Mouse (Mus musculus): ENCODE data around the gene Flt1. TPM values are rescaled to one million over a fixed set of nuclear protein-coding genes. Genes with fewer than 3 reads are reported as not detected.
A peak's percentile ranks its signal among the peaks of the same experiment; 100 is the strongest.

Gene Flt1
- polyA plus RNA-seq, 1 experiment from 2014 or later, result 6.5 TPM

DNA sequence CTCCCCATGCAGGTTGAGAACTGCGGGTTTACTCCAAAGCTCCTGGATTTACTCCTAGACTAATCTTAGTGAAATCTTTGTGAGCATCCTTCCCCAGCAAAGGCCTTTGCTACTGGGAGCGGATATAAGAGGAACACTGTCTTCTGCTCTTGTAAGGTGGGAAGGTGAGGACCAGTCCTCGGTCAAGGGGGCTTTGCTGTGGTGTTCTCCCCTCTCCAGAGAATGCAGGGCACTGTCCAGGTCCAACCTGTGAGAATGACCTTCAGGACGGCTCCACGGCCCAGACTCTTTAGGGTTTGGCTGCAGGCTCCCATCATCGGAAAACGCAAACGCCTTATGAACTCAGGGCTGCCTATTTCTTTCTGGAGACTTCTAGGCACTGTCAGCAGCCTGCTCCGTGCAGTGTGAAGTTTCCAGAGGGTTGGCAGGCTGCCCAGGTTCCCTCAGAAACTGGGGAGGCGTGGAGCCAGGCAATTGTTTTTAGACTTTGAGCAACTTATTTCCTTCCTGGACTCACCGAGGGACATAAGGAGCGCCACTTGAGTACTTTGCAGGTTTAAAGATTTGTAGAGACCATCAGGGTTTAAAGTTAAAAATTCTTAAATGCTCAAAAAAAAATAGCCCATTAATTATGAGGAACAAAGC is 80.7 kb downstream of the Flt1 start:
- Histone ChIP-seq H3K4me1 (ENCODE audit: control insufficient read depth, insufficient read depth, low read length) (peaks cover 3% of the 10 kb centered on the region; the same call in 1 of the 2 replicates), H3K36me3 (ENCODE audit: control insufficient read depth, insufficient read depth, low read length) (no peaks in the 10 kb centered on the region), H3K9ac (ENCODE audit: low read length) (no peak overlapping the region), H3K27ac (ENCODE audit: low read depth, low read length) (no peak overlapping the region), H3K27me3 (replicated peaks; ENCODE audit: control insufficient read depth, insufficient read depth, low read length) (no peaks in the 10 kb centered on the region), H3K9me3 (replicated peaks; ENCODE audit: control insufficient read depth, low read length) (no peaks in the 10 kb centered on the region), H3K4me3 (ENCODE audit: low read depth, low read length) (no peak overlapping the region), H3K4me2 (ENCODE audit: low read length) (no peak overlapping the region)
- ATAC-seq (peak; percentile 58; the same call in 1 of the 2 replicates), DNase-seq (ENCODE audit: low spot score) (peak; percentile 79)
- WGBS, result 53% methylated on average over 12 of the region's 12 CpGs

- Histone ChIP-seq H3K36me3 (ENCODE audit: control insufficient read depth, insufficient read depth, low read length) (no peaks in the 10 kb centered on the region), H3K9me3 (replicated peaks; ENCODE audit: control insufficient read depth, low read length) (no peaks in the 10 kb centered on the region), H3K27me3 (replicated peaks; ENCODE audit: control insufficient read depth, insufficient read depth, low read length) (no peaks in the 10 kb centered on the region), H3K27ac (ENCODE audit: low read depth, low read length) (no peak overlapping the region), H3K4me1 (ENCODE audit: control insufficient read depth, insufficient read depth, low read length) (peaks cover 3% of the 10 kb centered on the region; the same call in 1 of the 2 replicates), H3K4me2 (ENCODE audit: low read length) (no peak overlapping the region), H3K9ac (ENCODE audit: low read length) (no peak overlapping the region), H3K4me3 (ENCODE audit: low read depth, low read length) (no peak overlapping the region)
- DNase-seq (ENCODE audit: low spot score), result no peak
- 79% methylated on average over 7 of the region's 7 CpGs for WGBS
- ATAC-seq, result no peak
Measured at GRCm38 (mm10) chr5:147641452-147641851, 84.4 kb downstream of the Flt1 start.

- no peak for ATAC-seq
- WGBS, result 89% methylated on average over 5 of the region's 5 CpGs
- H3K9ac ChIP-seq (ENCODE audit: low read length), result no peak overlapping the region
Measured at GRCm38 (mm10) chr5:147639940-147640339, 85.9 kb downstream of the Flt1 start.

DNA sequence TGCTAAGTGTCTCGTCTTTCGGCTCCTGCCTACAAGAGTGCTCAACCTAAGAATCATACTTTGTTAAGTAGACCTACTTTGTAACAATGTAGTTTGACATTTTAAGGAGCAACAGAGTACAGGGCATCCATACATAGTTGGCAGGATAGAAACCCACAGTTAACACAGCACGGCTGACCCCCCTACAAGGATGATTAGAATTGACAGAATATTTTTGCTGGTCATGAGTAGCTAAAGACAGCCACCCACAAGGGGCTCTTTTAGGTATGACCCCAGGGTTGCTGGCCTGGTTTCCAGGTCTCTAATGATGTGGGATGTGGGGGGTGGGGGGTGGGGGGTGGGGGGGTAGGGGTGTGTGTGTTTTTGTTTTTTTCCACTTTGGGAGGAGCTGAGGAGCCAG is 89.1 kb downstream of the Flt1 start:
- H3K27me3 ChIP-seq (replicated peaks; ENCODE audit: control insufficient read depth, insufficient read depth, low read length), result no peaks in the 10 kb centered on the region
- no peaks in the 10 kb centered on the region for H3K4me1 ChIP-seq (ENCODE audit: control insufficient read depth, insufficient read depth, low read length)
- ATAC-seq (no peak), DNase-seq (ENCODE audit: low spot score) (no peak)
- H3K36me3 ChIP-seq (ENCODE audit: control insufficient read depth, insufficient read depth, low read length), result no peaks in the 10 kb centered on the region
- H3K9ac ChIP-seq (ENCODE audit: low read length), result no peak overlapping the region
- no peak overlapping the region for H3K4me2 ChIP-seq (ENCODE audit: low read length)
- 78% methylated on average over 3 of the region's 3 CpGs for WGBS
- no peaks in the 10 kb centered on the region for H3K9me3 ChIP-seq (replicated peaks; ENCODE audit: control insufficient read depth, low read length)
- H3K4me3 ChIP-seq (ENCODE audit: low read depth, low read length), result no peak overlapping the region
- no peak overlapping the region for H3K27ac ChIP-seq (ENCODE audit: low read depth, low read length)

More at GRCm38 (mm10) chr5:147639940-147640339, 85.9 kb downstream of the Flt1 start:
- no peak overlapping the region for H3K27ac ChIP-seq (ENCODE audit: low read depth, low read length)
- H3K4me1 ChIP-seq (ENCODE audit: control insufficient read depth, insufficient read depth, low read length), result peaks cover under 1% of the 10 kb centered on the region; the same call in 1 of the 2 replicates
- H3K9me3 ChIP-seq (replicated peaks; ENCODE audit: control insufficient read depth, low read length), result no peaks in the 10 kb centered on the region
- H3K4me2 ChIP-seq (ENCODE audit: low read length), result no peak overlapping the region
- no peaks in the 10 kb centered on the region for H3K27me3 ChIP-seq (replicated peaks; ENCODE audit: control insufficient read depth, insufficient read depth, low read length)
- no peak overlapping the region for H3K4me3 ChIP-seq (ENCODE audit: low read depth, low read length)
- no peaks in the 10 kb centered on the region for H3K36me3 ChIP-seq (ENCODE audit: control insufficient read depth, insufficient read depth, low read length)
- DNase-seq (ENCODE audit: low spot score), result no peak

- WGBS, result 77% methylated on average over 8 of the region's 8 CpGs
- ATAC-seq (no peak), DNase-seq (ENCODE audit: low spot score) (no peak)
- Histone ChIP-seq H3K4me1 (ENCODE audit: control insufficient read depth, insufficient read depth, low read length) (no peaks in the 10 kb centered on the region), H3K27ac (ENCODE audit: low read depth, low read length) (no peak overlapping the region), H3K4me3 (ENCODE audit: low read depth, low read length) (no peak overlapping the region), H3K9ac (ENCODE audit: low read length) (no peak overlapping the region), H3K9me3 (replicated peaks; ENCODE audit: control insufficient read depth, low read length) (no peaks in the 10 kb centered on the region), H3K4me2 (ENCODE audit: low read length) (no peak overlapping the region), H3K27me3 (replicated peaks; ENCODE audit: control insufficient read depth, insufficient read depth, low read length) (no peaks in the 10 kb centered on the region), H3K36me3 (ENCODE audit: control insufficient read depth, insufficient read depth, low read length) (no peaks in the 10 kb centered on the region)
Measured at GRCm38 (mm10) chr5:147635883-147636282, 89.9 kb downstream of the Flt1 start.

GRCm38 (mm10) chr5:147634016-147634415 is 91.8 kb downstream of the Flt1 start:
- Histone ChIP-seq H3K9ac (ENCODE audit: low read length) (no peak overlapping the region), H3K4me1 (ENCODE audit: control insufficient read depth, insufficient read depth, low read length) (no peaks in the 10 kb centered on the region), H3K27me3 (replicated peaks; ENCODE audit: control insufficient read depth, insufficient read depth, low read length) (no peaks in the 10 kb centered on the region), H3K27ac (ENCODE audit: low read depth, low read length) (no peak overlapping the region), H3K9me3 (replicated peaks; ENCODE audit: control insufficient read depth, low read length) (no peaks in the 10 kb centered on the region), H3K4me3 (ENCODE audit: low read depth, low read length) (no peak overlapping the region), H3K36me3 (ENCODE audit: control insufficient read depth, insufficient read depth, low read length) (no peaks in the 10 kb centered on the region), H3K4me2 (ENCODE audit: low read length) (no peak overlapping the region)
- no peak for ATAC-seq
- WGBS, result 24% methylated on average over 11 of the region's 11 CpGs
- DNase-seq (ENCODE audit: low spot score), result no peak

- no peak for DNase-seq (ENCODE audit: low spot score)
- H3K4me2 ChIP-seq (ENCODE audit: low read length), result no peak overlapping the region
- 86% methylated on average over 4 of the region's 4 CpGs for WGBS
- no peak overlapping the region for H3K27ac ChIP-seq (ENCODE audit: low read depth, low read length)
- ATAC-seq, result no peak
- H3K9me3 ChIP-seq (replicated peaks; ENCODE audit: control insufficient read depth, low read length), result no peaks in the 10 kb centered on the region
- H3K9ac ChIP-seq (ENCODE audit: low read length), result no peak overlapping the region
- H3K36me3 ChIP-seq (ENCODE audit: control insufficient read depth, insufficient read depth, low read length), result no peaks in the 10 kb centered on the region
- no peak overlapping the region for H3K4me3 ChIP-seq (ENCODE audit: low read depth, low read length)
- no peaks in the 10 kb centered on the region for H3K4me1 ChIP-seq (ENCODE audit: control insufficient read depth, insufficient read depth, low read length)
- H3K27me3 ChIP-seq (replicated peaks; ENCODE audit: control insufficient read depth, insufficient read depth, low read length), result no peaks in the 10 kb centered on the region
Measured at GRCm38 (mm10) chr5:147632716-147633115, 93.1 kb downstream of the Flt1 start.

GRCm38 (mm10) chr5:147630426-147631290 is 95.2 kb downstream of the Flt1 start:
- DNase-seq (ENCODE audit: low spot score) (no peak), ATAC-seq (no peak)
- Histone ChIP-seq H3K9ac (ENCODE audit: low read length) (no peak overlapping the region), H3K36me3 (ENCODE audit: control insufficient read depth, insufficient read depth, low read length) (no peaks in the 10 kb centered on the region), H3K27ac (ENCODE audit: low read depth, low read length) (no peak overlapping the region), H3K27me3 (replicated peaks; ENCODE audit: control insufficient read depth, insufficient read depth, low read length) (no peaks in the 10 kb centered on the region), H3K9me3 (replicated peaks; ENCODE audit: control insufficient read depth, low read length) (no peaks in the 10 kb centered on the region), H3K4me3 (ENCODE audit: low read depth, low read length) (no peak overlapping the region), H3K4me1 (ENCODE audit: control insufficient read depth, insufficient read depth, low read length) (no peaks in the 10 kb centered on the region), H3K4me2 (ENCODE audit: low read length) (no peak overlapping the region)
- WGBS, result 86% methylated on average over 17 of the region's 17 CpGs

DNA sequence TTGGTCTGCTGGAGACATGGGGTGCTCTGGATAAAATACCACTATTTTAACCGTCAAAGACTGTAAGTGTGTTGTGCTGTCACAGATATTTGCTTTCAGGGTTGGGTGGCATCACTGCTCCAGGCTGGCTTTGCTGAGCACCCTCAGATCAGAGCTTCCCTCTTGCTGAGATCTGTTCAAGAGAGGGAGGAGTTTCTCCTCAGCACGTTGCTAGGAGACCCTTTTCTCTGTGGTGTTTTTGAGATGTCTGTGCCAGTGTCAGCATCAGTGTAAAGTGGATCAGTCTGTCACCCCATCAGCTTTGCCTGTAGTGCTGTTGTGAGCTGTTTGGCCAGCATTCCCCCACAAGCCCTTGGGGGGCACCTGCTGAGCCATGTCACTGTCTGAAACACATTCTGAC is 98.9 kb downstream of the Flt1 start:
- no peak overlapping the region for H3K4me2 ChIP-seq (ENCODE audit: low read length)
- no peaks in the 10 kb centered on the region for H3K27me3 ChIP-seq (replicated peaks; ENCODE audit: control insufficient read depth, insufficient read depth, low read length)
- H3K4me1 ChIP-seq (ENCODE audit: control insufficient read depth, insufficient read depth, low read length), result no peaks in the 10 kb centered on the region
- peak overlapping the region; percentile 46; the same call in 1 of the 2 replicates for H3K27ac ChIP-seq (ENCODE audit: low read depth, low read length)
- no peaks in the 10 kb centered on the region for H3K36me3 ChIP-seq (ENCODE audit: control insufficient read depth, insufficient read depth, low read length)
- ATAC-seq (peak; percentile 52; the same call in 1 of the 2 replicates), DNase-seq (ENCODE audit: low spot score) (peak; percentile 60)
- H3K9ac ChIP-seq (ENCODE audit: low read length), result no peak overlapping the region
- WGBS, result 44% methylated on average over 2 of the region's 2 CpGs
- no peak overlapping the region for H3K4me3 ChIP-seq (ENCODE audit: low read depth, low read length)
- H3K9me3 ChIP-seq (replicated peaks; ENCODE audit: control insufficient read depth, low read length), result no peaks in the 10 kb centered on the region

Measured in forebrain, embryonic 14.5 days (tissue).